Mouse (Mus musculus) embryonic facial prominence, embryonic 15.5 days (tissue): Measurements from ENCODE around the gene Map9. TPM values are rescaled to one million over a fixed set of nuclear protein-coding genes. Genes with fewer than 3 reads are reported as not detected.
A peak's percentile ranks its signal among the peaks of the same experiment; 100 is the strongest.

Experiments
- ATAC-seq: fragments of 200-750 bp; cut with Nextera tagmentation; 2 replicates; pipeline ENCODE4 v1.8.0; 2017; ENCODE audit warnings: low read depth, moderate TSS enrichment; ENCODE audit not compliant: insufficient number of reproducible peaks, low FRiP score, low TSS enrichment
- H3K27ac ChIP-seq: fragments of 300-500 bp; sonication (generic); replicated peaks from 2 replicates; pipeline ENCODE4 v1.5.1; 2015; ENCODE audit warnings: mild to moderate bottlenecking, inconsistent platforms
- H3K27me3 ChIP-seq: fragments of 300-500 bp; sonication (generic); 2 replicates; pipeline ENCODE4 v1.6.1; 2015; ENCODE audit warnings: inconsistent platforms
- H3K36me3 ChIP-seq: fragments of 300-500 bp; sonication (generic); 2 replicates; pipeline ENCODE4 v1.6.1; 2015; ENCODE audit warnings: mild to moderate bottlenecking, inconsistent platforms
- H3K4me1 ChIP-seq: fragments of 300-500 bp; sonication (generic); 2 replicates; pipeline ENCODE4 v1.6.1; 2015; ENCODE audit warnings: inconsistent platforms
- H3K4me2 ChIP-seq: fragments of 300-500 bp; sonication (generic); replicated peaks from 2 replicates; pipeline ENCODE4 v1.6.1; 2015; ENCODE audit warnings: mild to moderate bottlenecking, inconsistent platforms
- H3K4me3 ChIP-seq: fragments of 300-500 bp; sonication (generic); replicated peaks from 2 replicates; pipeline ENCODE4 v1.5.1; 2015; ENCODE audit warnings: mild to moderate bottlenecking, inconsistent platforms
- H3K9ac ChIP-seq: fragments of 300-500 bp; sonication (generic); 2 replicates; pipeline ENCODE4 v1.6.1; 2015; ENCODE audit warnings: inconsistent platforms
- H3K9me3 ChIP-seq: fragments of 300-500 bp; sonication (generic); replicated peaks from 2 replicates; pipeline ENCODE4 v1.6.1; 2016; ENCODE audit warnings: inconsistent platforms
- WGBS: fragments of 180-500 bp; shearing (Covaris S2); methylation state at CpG from one replicate; pipeline ENCODE4 v1.1.7; 2015; 5-methylcytosine and 5-hydroxymethylcytosine counted together
- polyA plus RNA-seq: library from polyadenylated mRNA; unstranded; fragments of >200 nt; fragmentation: Nextera tagmentation; extraction: Ambion mirVana; gene quantifications from 2 replicates; pipeline ENCODE4 v1.2.1, GENCODE M21; 2015

The Map9 gene
- polyA plus RNA-seq, 1 experiment from 2014 or later = 13.5 TPM

- no peak overlapping the region for H3K4me2 ChIP-seq
- ATAC-seq = no peak
- 37% methylated on average over 4 of the region's 4 CpGs for WGBS
These were observed 4.6 kb downstream of the Map9 start for GRCm38 (mm10) chr3:82362452-82362851.

DNA sequence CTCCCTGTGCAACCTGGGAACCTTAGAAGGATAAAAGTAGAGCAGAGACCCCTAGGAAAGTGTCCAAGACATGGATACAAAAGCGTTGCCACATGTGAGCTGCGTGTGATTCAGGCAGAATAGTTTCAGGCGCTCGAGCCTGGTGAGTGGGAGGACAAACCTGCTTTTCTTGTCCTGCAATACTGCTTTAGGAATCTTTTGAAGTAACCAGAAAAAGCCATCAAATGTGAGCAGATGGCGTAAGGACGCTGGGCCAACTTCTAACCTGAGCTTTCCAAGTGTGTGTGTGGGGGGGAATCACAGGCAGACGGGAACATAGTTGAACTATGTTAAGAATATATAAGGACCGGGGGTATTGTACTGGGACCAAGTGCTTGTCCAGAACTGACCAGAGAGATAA, 6.7 kb downstream of the Map9 start:
- ATAC-seq = peak; percentile 34; the same call in 1 of the 2 replicates
- Histone ChIP-seq H3K27ac (peak overlapping the region; percentile 39; the same call in 1 of the 2 replicates), H3K36me3 (no peaks in the 10 kb centered on the region; the same call in 1 of the 2 replicates), H3K4me2 (no peak overlapping the region), H3K9me3 (no peaks in the 10 kb centered on the region), H3K4me3 (no peak overlapping the region), H3K9ac (no peak overlapping the region), H3K27me3 (no peaks in the 10 kb centered on the region), H3K4me1 (peaks cover 3% of the 10 kb centered on the region; the same call in 1 of the 2 replicates)
- WGBS = 66% methylated on average over 8 of the region's 8 CpGs

More at GRCm38 (mm10) chr3:82362452-82362851, 4.6 kb downstream of the Map9 start:
- Histone ChIP-seq H3K27me3 (no peaks in the 10 kb centered on the region), H3K27ac (no peak overlapping the region), H3K4me1 (peaks cover 10% of the 10 kb centered on the region), H3K9ac (no peak overlapping the region), H3K4me3 (no peak overlapping the region), H3K9me3 (no peaks in the 10 kb centered on the region), H3K36me3 (no peaks in the 10 kb centered on the region; the same call in 1 of the 2 replicates)

DNA sequence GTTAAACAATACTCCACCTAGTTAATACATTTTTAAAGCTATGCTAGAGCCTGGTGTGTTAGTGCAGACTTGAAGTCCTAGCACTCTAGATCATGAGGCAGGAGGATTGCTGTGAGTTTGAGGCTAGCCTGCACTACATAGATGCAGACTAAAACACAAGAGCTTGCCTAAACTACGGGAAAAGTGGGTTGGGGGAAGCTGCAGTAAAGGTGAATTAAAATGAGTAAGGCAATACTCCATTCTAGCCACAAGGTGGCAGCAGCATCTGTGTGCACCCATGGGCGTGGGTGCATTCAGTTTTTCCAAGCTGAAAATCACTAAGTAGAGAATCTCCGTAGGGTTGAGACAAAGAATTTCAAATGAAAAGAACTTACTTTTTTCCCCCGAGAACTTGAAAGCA, 7.1 kb downstream of the Map9 start:
- no peak for ATAC-seq
- no peak overlapping the region for H3K4me3 ChIP-seq
- no peaks in the 10 kb centered on the region; the same call in 1 of the 2 replicates for H3K36me3 ChIP-seq
- peak overlapping the region; percentile 39; the same call in 1 of the 2 replicates for H3K27ac ChIP-seq
- H3K27me3 ChIP-seq = no peaks in the 10 kb centered on the region
- no peak overlapping the region for H3K4me2 ChIP-seq
- no peak overlapping the region for H3K9ac ChIP-seq
- 21% methylated on average over 4 of the region's 4 CpGs for WGBS
- H3K4me1 ChIP-seq = peaks cover 3% of the 10 kb centered on the region; the same call in 1 of the 2 replicates
- H3K9me3 ChIP-seq = no peaks in the 10 kb centered on the region

DNA sequence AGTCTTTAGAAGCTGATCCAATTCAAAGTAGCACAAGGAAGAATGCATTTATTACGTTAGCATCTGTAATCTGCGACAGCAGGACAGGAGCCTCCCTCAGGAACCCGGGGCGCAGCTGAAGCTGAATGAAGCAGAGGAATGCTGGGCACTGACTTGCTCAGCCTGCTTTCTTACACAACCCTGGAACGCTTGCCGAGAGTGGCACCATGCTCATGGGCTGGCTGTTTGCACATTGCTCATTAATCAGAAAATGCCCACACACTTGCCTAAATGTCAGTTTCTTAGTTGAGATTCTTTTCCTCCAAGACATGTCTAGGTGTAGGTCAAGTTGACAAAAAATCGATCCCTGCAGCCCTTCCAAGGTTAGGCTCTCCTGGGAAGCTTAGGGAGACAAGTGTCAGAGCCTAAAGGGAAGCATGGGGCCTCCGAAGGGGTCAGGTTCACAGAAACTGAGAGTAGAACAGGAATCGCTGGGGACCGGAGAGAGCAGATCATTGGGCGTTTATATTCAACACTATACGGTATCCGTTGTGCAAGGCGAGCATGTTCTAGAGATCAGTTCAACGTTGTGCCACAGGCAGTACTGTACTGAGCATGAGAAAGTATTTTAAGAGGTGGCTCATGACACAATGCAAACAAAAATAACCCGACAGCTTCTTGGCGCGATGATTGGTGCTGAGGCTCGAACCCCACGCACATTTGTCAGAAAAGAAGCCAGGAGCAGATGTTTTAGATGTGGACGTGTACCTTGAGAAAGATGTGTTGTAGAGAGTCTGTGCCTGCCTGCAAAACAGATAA, 11.4 kb downstream of the Map9 start:
- no peak for ATAC-seq
- 72% methylated on average over 21 of the region's 21 CpGs for WGBS
- Histone ChIP-seq H3K9me3 (no peaks in the 10 kb centered on the region), H3K4me1 (no peaks in the 10 kb centered on the region), H3K27ac (peak overlapping the region; percentile 35; the same call in 1 of the 2 replicates), H3K9ac (no peak overlapping the region), H3K27me3 (no peaks in the 10 kb centered on the region), H3K36me3 (0 out of 2 replicates have a peak, but pooled peaks cover 6% of the 10 kb centered on the region), H3K4me2 (no peak overlapping the region), H3K4me3 (no peak overlapping the region)

- Histone ChIP-seq H3K4me3 (no peak overlapping the region), H3K4me2 (no peak overlapping the region), H3K9ac (no peak overlapping the region), H3K4me1 (no peaks in the 10 kb centered on the region), H3K27me3 (no peaks in the 10 kb centered on the region), H3K9me3 (no peaks in the 10 kb centered on the region), H3K36me3 (0 out of 2 replicates have a peak, but pooled peaks cover 6% of the 10 kb centered on the region), H3K27ac (no peak overlapping the region)
- 82% methylated on average over 10 of the region's 10 CpGs for WGBS
- no peak for ATAC-seq
These were observed 12.7 kb downstream of the Map9 start for GRCm38 (mm10) chr3:82370439-82371011.

DNA sequence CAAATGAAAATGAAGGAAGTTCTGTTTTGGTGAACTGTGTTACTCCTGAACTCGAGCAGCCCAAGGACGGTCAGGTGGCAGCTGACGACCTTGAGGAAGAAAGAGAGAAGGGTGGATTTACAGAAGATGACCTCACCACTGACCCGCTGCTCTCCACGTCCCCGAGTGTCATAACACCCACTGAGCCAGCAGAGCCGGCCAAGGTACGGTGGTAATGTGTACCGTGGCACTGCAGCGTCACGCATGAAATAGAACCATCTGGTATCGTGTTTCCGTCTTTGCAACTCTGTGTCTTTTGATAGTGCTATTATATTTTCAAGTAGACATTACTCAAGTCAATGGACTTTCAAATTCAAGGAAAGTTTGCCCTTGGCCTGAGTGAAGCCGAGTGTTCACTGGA, 19.1 kb downstream of the Map9 start:
- 50% methylated on average over 14 of the region's 14 CpGs for WGBS
- ATAC-seq = no peak

GRCm38 (mm10) chr3:82382325-82382724, 24.5 kb downstream of the Map9 start:
- WGBS = 54% methylated on average over 11 of the region's 11 CpGs
- H3K4me1 ChIP-seq = no peaks in the 10 kb centered on the region
- H3K9me3 ChIP-seq = no peaks in the 10 kb centered on the region
- H3K27ac ChIP-seq = no peak overlapping the region
- no peaks in the 10 kb centered on the region for H3K27me3 ChIP-seq
- ATAC-seq = 0 out of 2 replicates have a peak, but pooled peaks have one; percentile 47
- H3K4me2 ChIP-seq = no peak overlapping the region
- H3K36me3 ChIP-seq = peaks cover 18% of the 10 kb centered on the region; the same call in 1 of the 2 replicates
- H3K9ac ChIP-seq = no peak overlapping the region
- no peak overlapping the region for H3K4me3 ChIP-seq

More for the DNA sequence above, 19.1 kb downstream of the Map9 start:
- peaks cover 11% of the 10 kb centered on the region; the same call in 1 of the 2 replicates for H3K36me3 ChIP-seq
- H3K4me1 ChIP-seq = no peaks in the 10 kb centered on the region
- no peaks in the 10 kb centered on the region for H3K9me3 ChIP-seq
- no peaks in the 10 kb centered on the region for H3K27me3 ChIP-seq
- no peak overlapping the region for H3K9ac ChIP-seq
- no peak overlapping the region for H3K4me3 ChIP-seq
- no peak overlapping the region for H3K27ac ChIP-seq
- H3K4me2 ChIP-seq = no peak overlapping the region

GRCm38 (mm10) chr3:82385091-82385490, 27.2 kb downstream of the Map9 start:
- no peak overlapping the region for H3K4me2 ChIP-seq
- peaks cover 15% of the 10 kb centered on the region; the same call in 1 of the 2 replicates for H3K36me3 ChIP-seq
- H3K4me1 ChIP-seq = no peaks in the 10 kb centered on the region
- H3K9me3 ChIP-seq = no peaks in the 10 kb centered on the region
- no peak for ATAC-seq
- no peak overlapping the region for H3K9ac ChIP-seq
- no peak overlapping the region for H3K27ac ChIP-seq
- 55% methylated on average over 8 of the region's 8 CpGs for WGBS
- no peaks in the 10 kb centered on the region for H3K27me3 ChIP-seq
- no peak overlapping the region for H3K4me3 ChIP-seq

DNA sequence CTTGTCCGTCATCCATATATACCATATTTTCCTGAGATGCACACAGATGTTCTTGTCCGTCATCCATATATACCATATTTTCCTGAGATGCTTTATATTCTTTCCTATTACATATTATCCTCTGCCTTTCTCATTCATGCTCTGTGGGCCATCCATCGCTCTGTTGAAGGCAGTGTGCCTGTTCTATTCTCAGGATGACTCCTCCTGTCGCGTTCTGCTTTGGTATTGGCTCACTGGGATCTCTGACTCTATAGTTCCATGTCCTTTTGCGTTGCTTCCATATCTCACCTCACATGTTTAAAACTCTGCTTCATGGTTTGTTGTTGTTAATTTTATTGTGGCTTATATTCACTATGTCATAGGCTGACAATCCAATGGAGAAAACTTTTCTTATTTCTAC, 48.0 kb downstream of the Map9 start:
- Histone ChIP-seq H3K27me3 (no peaks in the 10 kb centered on the region), H3K4me2 (no peak overlapping the region), H3K36me3 (no peaks in the 10 kb centered on the region), H3K9me3 (no peaks in the 10 kb centered on the region), H3K9ac (no peak overlapping the region), H3K4me3 (no peak overlapping the region), H3K4me1 (no peaks in the 10 kb centered on the region), H3K27ac (no peak overlapping the region)
- 88% methylated on average over 6 of the region's 6 CpGs for WGBS
- no peak for ATAC-seq

DNA sequence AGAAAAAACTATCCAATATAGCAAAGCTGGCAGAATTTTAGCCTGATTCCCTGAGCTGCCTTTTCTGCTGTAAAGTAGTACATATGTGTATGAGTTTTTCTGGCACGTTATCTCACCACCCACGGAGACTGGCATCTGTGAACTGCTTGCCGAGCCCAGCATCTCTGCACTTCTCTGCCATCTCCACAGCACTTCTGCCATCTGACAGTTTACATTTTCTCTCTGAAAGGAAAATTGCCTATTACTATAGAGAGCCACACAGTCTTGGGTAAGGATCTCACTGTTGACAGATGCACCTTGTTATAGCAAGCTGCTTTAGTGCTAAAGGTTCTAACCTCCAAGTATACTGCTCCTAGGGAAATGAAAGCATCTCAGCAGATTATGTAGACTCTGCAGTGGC, 48.5 kb downstream of the Map9 start:
- ATAC-seq = no peak
- WGBS = 74% methylated on average over 3 of the region's 3 CpGs
- H3K4me1 ChIP-seq = no peaks in the 10 kb centered on the region
- no peaks in the 10 kb centered on the region for H3K36me3 ChIP-seq
- no peak overlapping the region for H3K9ac ChIP-seq
- no peaks in the 10 kb centered on the region for H3K27me3 ChIP-seq
- H3K9me3 ChIP-seq = no peaks in the 10 kb centered on the region
- no peak overlapping the region for H3K27ac ChIP-seq
- no peak overlapping the region for H3K4me3 ChIP-seq
- H3K4me2 ChIP-seq = no peak overlapping the region

- H3K4me1 ChIP-seq = no peaks in the 10 kb centered on the region
- no peak overlapping the region for H3K4me2 ChIP-seq
- no peak overlapping the region for H3K4me3 ChIP-seq
- no peaks in the 10 kb centered on the region for H3K9me3 ChIP-seq
- no peaks in the 10 kb centered on the region for H3K27me3 ChIP-seq
- no peak overlapping the region for H3K9ac ChIP-seq
- ATAC-seq = no peak
- no peak overlapping the region for H3K27ac ChIP-seq
- 43% methylated on average over 2 of the region's 2 CpGs for WGBS
- no peaks in the 10 kb centered on the region for H3K36me3 ChIP-seq
These were observed 49.6 kb downstream of the Map9 start for GRCm38 (mm10) chr3:82407432-82407831.
